In genomic region chr14:36527310-36527709, GRCm38 (mm10) we compare ENCODE assay signal across 23 mouse cellular contexts.
DNase-seq lines count a peak whose midpoint lies in the region; ATAC-seq and TF ChIP-seq lines count a peak whose summit lies in the region.
"Had no signal": no experiment of that assay in that cellular context is flagged by ENCODE, and none has a peak within 500 bp of the region (broad histone marks: within the 10 kb centered on the region; RNA-seq: fewer than 3 reads in every experiment).

No protein-coding gene starts in this region.

- H3K9ac ChIP-seq in kidney, postnatal 0 days (ENCODE audit: low read depth, low read length) = no peak overlapping the region
- H3K9ac ChIP-seq: embryonic facial prominence, embryonic 15.5 days; hindbrain, embryonic 12.5 days had no signal

- 32% methylated on average over 1 of the region's 1 CpGs for WGBS in kidney, postnatal 0 days
- 72% methylated on average over 1 of the region's 1 CpGs for WGBS in olfactory bulb, adult 2 months

- H3K4me1 ChIP-seq in kidney, postnatal 0 days (replicated peaks; ENCODE audit: insufficient read depth, low read length) = no peaks in the 10 kb centered on the region
- H3K4me1 ChIP-seq in olfactory bulb, adult 2 months (ENCODE audit: control insufficient read depth, insufficient read depth, low read length) = no peaks in the 10 kb centered on the region
- H3K4me1 ChIP-seq: embryonic facial prominence, embryonic 15.5 days; forebrain, embryonic 10.5 days; heart, embryonic 10.5 days; hindbrain, embryonic 12.5 days had no signal

- peak; percentile 79 for DNase-seq in kidney, postnatal 0 days (ENCODE audit: low spot score)
- no peak for DNase-seq in kidney, postnatal 10 days
- peak; percentile 44 for DNase-seq in 416B (ENCODE audit: low read depth)
- peak; percentile 1 for DNase-seq in NIH3T3 (ENCODE audit: low read depth)
- DNase-seq in thymus, postnatal 10 days (ENCODE audit: low spot score in 2 of 2) = no peak
- no peak for DNase-seq in cerebellum, adult 9-10 months
- DNase-seq: adrenal gland, postnatal 14 days; cerebellum, adult 18-20 months; cerebellum, postnatal 10 days; embryo, embryonic 11 days; gastrocnemius, adult 2 months; gastrocnemius, postnatal 25 days; heart, postnatal 10 days; heart, postnatal 4 days had no signal

- no peak overlapping the region for H3K4me3 ChIP-seq in kidney, postnatal 0 days (replicated peaks; ENCODE audit: low read depth, low read length)
- no peak overlapping the region for H3K4me3 ChIP-seq in olfactory bulb, adult 2 months (ENCODE audit: insufficient read depth, low read depth, low read length)
- H3K4me3 ChIP-seq: embryonic facial prominence, embryonic 15.5 days; erythroblast, embryonic 14.5 days; forebrain, embryonic 10.5 days; gastrocnemius, adult 2 months; heart, embryonic 10.5 days; hindbrain, embryonic 12.5 days had no signal

- peak; percentile 73; the same call in 1 of the 2 replicates for ATAC-seq in kidney, postnatal 0 days (replicated peaks; ENCODE audit: low FRiP score, low read depth)
- ATAC-seq: activated CD4-positive, CD25-positive, alpha-beta regulatory T cell, adult 4 months; forebrain, embryonic 14.5 days; hindbrain, postnatal 0 days had no signal

- no peak for TF ChIP-seq POLR2A in olfactory bulb, adult 2 months (IDR thresholded peaks at IDR 0.05; ENCODE audit: insufficient read depth, low read depth, low read length)

- no peak overlapping the region for H3K27ac ChIP-seq in kidney, postnatal 0 days
- H3K27ac ChIP-seq in olfactory bulb, adult 2 months (ENCODE audit: insufficient read depth, low read depth, low read length) = peak overlapping the region; percentile 67; the same call in 1 of the 2 replicates
- H3K27ac ChIP-seq: embryonic facial prominence, embryonic 15.5 days; forebrain, embryonic 10.5 days; gastrocnemius, adult 2 months; heart, embryonic 10.5 days; hindbrain, embryonic 12.5 days; hindbrain, postnatal 0 days had no signal

- H3K4me2 ChIP-seq in kidney, postnatal 0 days (ENCODE audit: low read length) = no peak overlapping the region
- H3K4me2 ChIP-seq: embryonic facial prominence, embryonic 15.5 days; hindbrain, embryonic 12.5 days had no signal

- no peaks in the 10 kb centered on the region for H3K27me3 ChIP-seq in kidney, postnatal 0 days (ENCODE audit: insufficient read depth, low read length)
- H3K27me3 ChIP-seq: embryonic facial prominence, embryonic 15.5 days; hindbrain, embryonic 12.5 days had no signal

- no peak for TF ChIP-seq CTCF in kidney, postnatal 0 days (IDR thresholded peaks at IDR 0.05; ENCODE audit: low read depth)
- no peak for TF ChIP-seq CTCF in olfactory bulb, adult 2 months (IDR thresholded peaks at IDR 0.05; ENCODE audit: insufficient read depth, low read depth, low read length)

- no peaks in the 10 kb centered on the region for H3K9me3 ChIP-seq in kidney, postnatal 0 days (replicated peaks; ENCODE audit: low read length)
- H3K9me3 ChIP-seq: embryonic facial prominence, embryonic 15.5 days; forebrain, embryonic 10.5 days; heart, embryonic 10.5 days; hindbrain, embryonic 12.5 days had no signal

- no peaks in the 10 kb centered on the region for H3K36me3 ChIP-seq in kidney, postnatal 0 days (ENCODE audit: insufficient read depth, low read length)
- H3K36me3 ChIP-seq: embryonic facial prominence, embryonic 15.5 days; forebrain, embryonic 10.5 days; heart, embryonic 10.5 days; hindbrain, embryonic 12.5 days had no signal

Comparison
In these comparisons a context has a peak if more than half of its experiments do, and no peak if none do; other contexts are left out.
1. DNase-seq: peak in kidney, postnatal 0 days (single experiment), 416B (single experiment) and NIH3T3 (single experiment); none in kidney, postnatal 10 days (single experiment), thymus, postnatal 10 days (0 of 2) and cerebellum, adult 9-10 months (single experiment).